Mouse (Mus musculus) adrenal gland, postnatal 4 days (tissue): ENCODE data around the gene Itpr2. TPM values are rescaled to one million over a fixed set of nuclear protein-coding genes. Genes with fewer than 3 reads are reported as not detected.

Experiments used
- DNase-seq, 2 experiments: peaks; one replicate each; pipeline ENCODE4 v3.0.0; 2021 to 2022; ENCODE audit warnings: low spot score in 2 of 2, mixed read lengths in 2 of 2
- total RNA-seq, 2 experiments: library from RNA; stranded (reverse); gene quantifications; 2 replicates each; pipeline ENCODE4 v1.2.3; 2021

Itpr2 gene
- total RNA-seq, 2 experiments from 2014 or later: 41.4 to 41.7 TPM

GRCm38 (mm10) chr6:146077124-146077889 lies 424.7 kb downstream of the Itpr2 start:
- DNase-seq: no peak

- DNase-seq: no peak
These were observed 429.2 kb downstream of the Itpr2 start for GRCm38 (mm10) chr6:146072842-146073241.

- DNase-seq: no peak
These were observed 430.1 kb downstream of the Itpr2 start for GRCm38 (mm10) chr6:146071883-146072282.

Other genes starting within 250 kb of the Itpr2 start
- gene Fgfr1op2, start 75.0 kb upstream of the Itpr2 start, total RNA-seq: 10 to 100 TPM; 78.4 to 79.2 TPM
- 10 to 100 TPM; 38.6 to 46.6 TPM for gene Ints13, start 75.6 kb upstream of the Itpr2 start, total RNA-seq
- 10 to 100 TPM; 60.3 to 69.7 TPM for gene Med21, start 140.3 kb upstream of the Itpr2 start, total RNA-seq
- 10 to 100 TPM; 59.8 to 66.3 TPM for gene Tm7sf3, start 140.6 kb upstream of the Itpr2 start, total RNA-seq
- gene Stk38l, start 222.8 kb upstream of the Itpr2 start, total RNA-seq: 10 to 100 TPM; 13.7 to 17.4 TPM